Mouse (Mus musculus) ES-Bruce4 (cell line): ENCODE measurements around the gene Gm5089. TPM values are rescaled to one million over a fixed set of nuclear protein-coding genes. Genes with fewer than 3 reads are reported as not detected.
"Not testable (repeated sequence)": the region's sequence is repeated elsewhere in the genome, so short reads cannot be mapped to it uniquely, and the experiment has no call there.

Source experiments
- H3K27ac ChIP-seq: 2 replicates; pipeline ENCODE4 v1.5.1; 2012; ENCODE audit warnings: low read length, inconsistent platforms; ENCODE audit not compliant: insufficient read depth
- H3K27me3 ChIP-seq: 2 replicates; pipeline ENCODE4 v1.6.1; 2012; ENCODE audit warnings: mild to moderate bottlenecking, low read length, inconsistent platforms; ENCODE audit not compliant: control insufficient read depth, poor library complexity, insufficient read depth, severe bottlenecking
- H3K36me3 ChIP-seq: 2 replicates; pipeline ENCODE4 v1.6.1; 2012; ENCODE audit warnings: inconsistent platforms, mild to moderate bottlenecking, low read length, moderate library complexity; ENCODE audit not compliant: control insufficient read depth, poor library complexity, insufficient read depth, severe bottlenecking
- H3K4me1 ChIP-seq: one replicate; pipeline ENCODE4 v1.8.1; 2011; ENCODE audit warnings: low read length; ENCODE audit not compliant: control insufficient read depth, insufficient read depth
- H3K4me3 ChIP-seq: 2 replicates; pipeline ENCODE4 v1.5.1; 2011; ENCODE audit warnings: low read depth, mild to moderate bottlenecking, low read length
- H3K9ac ChIP-seq: 2 replicates; pipeline ENCODE4 v1.6.1; 2012; ENCODE audit warnings: low read depth, mild to moderate bottlenecking, inconsistent platforms; ENCODE audit not compliant: poor library complexity, severe bottlenecking
- H3K9me3 ChIP-seq: replicated peaks from 2 replicates; pipeline ENCODE4 v1.6.1; 2012; ENCODE audit warnings: mild to moderate bottlenecking, low read length, inconsistent platforms; ENCODE audit not compliant: control insufficient read depth, poor library complexity, insufficient read depth, severe bottlenecking
- CTCF ChIP-seq: IDR thresholded peaks from one replicate; pipeline ENCODE4 v1.8.1; 2011; ENCODE audit warnings: low read depth, low read length
- EP300 ChIP-seq: IDR thresholded peaks from 2 replicates; pipeline ENCODE4 v1.6.1; 2011; ENCODE audit warnings: low read depth, low read length; ENCODE audit not compliant: insufficient read depth
- POLR2A ChIP-seq: IDR thresholded peaks from one replicate; pipeline ENCODE4 v1.8.1; 2011; ENCODE audit warnings: low read length; ENCODE audit not compliant: insufficient read depth
- polyA plus RNA-seq: library from polyadenylated mRNA; stranded (reverse); fragments of >200 nt; gene quantifications from 2 replicates; pipeline ENCODE4 v1.2.4, GENCODE M21; 2011; ENCODE audit warnings: low read depth; ENCODE audit not compliant: missing spikeins, insufficient read depth, insufficient read length

Gene Gm5089
- polyA plus RNA-seq, 1 experiment = 0.40 TPM

DNA sequence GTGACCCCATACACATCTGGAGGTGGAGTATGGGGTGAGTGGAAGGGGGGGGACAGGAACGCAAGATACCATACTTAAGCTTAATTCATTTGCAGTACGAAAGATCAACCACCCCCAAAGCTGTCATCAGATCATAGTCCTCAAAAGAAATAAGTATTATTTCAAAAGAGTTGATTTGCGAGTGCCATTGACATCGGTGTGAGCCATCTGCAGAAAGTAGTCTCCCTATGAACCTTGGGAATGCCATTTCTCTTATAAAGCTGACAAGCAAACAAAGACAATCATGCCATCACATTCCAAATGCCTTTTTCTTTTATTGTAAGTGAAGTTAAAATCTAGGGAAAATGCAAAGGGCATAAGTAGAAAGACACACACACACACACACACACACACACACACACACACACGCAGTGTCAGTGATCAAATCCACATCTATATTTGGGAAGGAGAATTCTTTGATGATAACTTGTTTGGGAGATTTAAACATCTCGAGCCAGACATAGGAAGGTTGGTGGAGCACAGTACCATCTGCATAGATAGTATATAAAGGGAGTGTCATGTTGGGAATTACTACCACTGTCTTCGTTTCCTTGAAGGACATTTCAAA is 15.9 kb upstream of the Gm5089 start:
- Histone ChIP-seq H3K36me3 (no peaks in the 10 kb centered on the region), H3K4me1 (no peaks in the 10 kb centered on the region), H3K9me3 (no peaks in the 10 kb centered on the region), H3K27ac (no peak overlapping the region), H3K9ac (no peak overlapping the region), H3K27me3 (peaks cover 6% of the 10 kb centered on the region), H3K4me3 (no peak overlapping the region)
- TF ChIP-seq EP300 = no peak
- TF ChIP-seq CTCF = no peak
- TF ChIP-seq POLR2A = no peak

DNA sequence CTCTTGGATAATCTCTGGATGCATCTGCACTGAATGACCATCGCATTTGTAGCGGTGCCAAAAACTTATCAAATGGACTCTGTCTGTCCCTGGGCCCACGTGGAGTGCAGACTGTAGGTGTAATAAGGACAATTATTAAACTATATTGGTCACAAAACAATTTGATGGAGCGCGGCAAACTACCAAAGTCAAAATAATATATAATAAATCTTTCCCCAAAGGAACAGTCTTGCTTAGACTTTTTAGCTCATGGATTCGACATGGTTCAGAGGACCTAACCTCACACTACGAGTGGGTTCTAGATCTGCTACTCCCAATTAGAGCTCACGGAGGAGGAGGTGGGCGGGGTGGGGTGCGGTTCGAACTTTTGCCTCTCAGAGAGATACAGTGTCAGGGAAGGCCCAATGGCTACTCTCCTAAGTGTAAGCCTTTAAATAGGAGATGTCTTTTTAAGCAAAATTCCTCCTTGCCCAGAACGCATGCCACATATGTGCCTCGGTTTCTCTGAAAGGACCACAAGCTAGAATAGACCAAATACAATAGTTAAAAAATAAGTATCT is 15.1 kb upstream of the Gm5089 start:
- peaks cover 2% of the 10 kb centered on the region for H3K4me1 ChIP-seq
- H3K36me3 ChIP-seq = no peaks in the 10 kb centered on the region
- H3K4me3 ChIP-seq = peak overlapping the region; percentile 85
- peak overlapping the region; percentile 95; the same call in 1 of the 2 replicates for H3K9ac ChIP-seq
- TF ChIP-seq CTCF (no peak), POLR2A (no peak), EP300 (no peak)
- H3K27ac ChIP-seq = no peak overlapping the region
- peaks cover 5% of the 10 kb centered on the region for H3K27me3 ChIP-seq
- H3K9me3 ChIP-seq = no peaks in the 10 kb centered on the region

GRCm38 (mm10) chr14:122464763-122465741 is 14.1 kb upstream of the Gm5089 start, which contains the start of gene Zic5:
Gene Zic5 (minus strand): TSS chr14:122465677.
- TF ChIP-seq POLR2A (peak; percentile 23), EP300 (no peak)
- Histone ChIP-seq H3K27me3 (peaks cover 5% of the 10 kb centered on the region), H3K9me3 (no peaks in the 10 kb centered on the region), H3K9ac (peak within 1 kb of the TSS; percentile 95), H3K36me3 (no peaks in the 10 kb centered on the region), H3K4me3 (peak within 1 kb of the TSS; percentile 85), H3K4me1 (peaks cover 2% of the 10 kb centered on the region), H3K27ac (no peak within 1 kb of the TSS)

- H3K9me3 ChIP-seq = no peaks in the 10 kb centered on the region
- no peak overlapping the region for H3K27ac ChIP-seq
- no peaks in the 10 kb centered on the region for H3K36me3 ChIP-seq
- TF ChIP-seq POLR2A = no peak
- no peak for TF ChIP-seq EP300
- no peak for TF ChIP-seq CTCF
- H3K27me3 ChIP-seq = peaks cover 5% of the 10 kb centered on the region
- peak overlapping the region; percentile 85 for H3K4me3 ChIP-seq
- peaks cover 2% of the 10 kb centered on the region for H3K4me1 ChIP-seq
- peak overlapping the region; percentile 95 for H3K9ac ChIP-seq
These were observed 13.4 kb upstream of the Gm5089 start for GRCm38 (mm10) chr14:122464351-122464762.

- H3K27ac ChIP-seq, H3K36me3 ChIP-seq, H3K27me3 ChIP-seq, H3K4me1 ChIP-seq, H3K9me3 ChIP-seq: not testable (repeated sequence)
- H3K4me3 ChIP-seq = peak overlapping the region; percentile 85
- peak overlapping the region; percentile 95 for H3K9ac ChIP-seq
These were observed 12.9 kb upstream of the Gm5089 start for GRCm38 (mm10) chr14:122463734-122464341.
